Mouse (Mus musculus): Measurements from ENCODE around the gene Gm27029. TPM values are rescaled to one million over a fixed set of nuclear protein-coding genes. Genes with fewer than 3 reads are reported as not detected.
"Not testable (repeated sequence)": the region's sequence is repeated elsewhere in the genome, so short reads cannot be mapped to it uniquely, and the experiment has no call there.

Gm27029 gene
- total RNA-seq, 2 experiments from 2014 or later: 4.1 to 4.5 TPM

DNA sequence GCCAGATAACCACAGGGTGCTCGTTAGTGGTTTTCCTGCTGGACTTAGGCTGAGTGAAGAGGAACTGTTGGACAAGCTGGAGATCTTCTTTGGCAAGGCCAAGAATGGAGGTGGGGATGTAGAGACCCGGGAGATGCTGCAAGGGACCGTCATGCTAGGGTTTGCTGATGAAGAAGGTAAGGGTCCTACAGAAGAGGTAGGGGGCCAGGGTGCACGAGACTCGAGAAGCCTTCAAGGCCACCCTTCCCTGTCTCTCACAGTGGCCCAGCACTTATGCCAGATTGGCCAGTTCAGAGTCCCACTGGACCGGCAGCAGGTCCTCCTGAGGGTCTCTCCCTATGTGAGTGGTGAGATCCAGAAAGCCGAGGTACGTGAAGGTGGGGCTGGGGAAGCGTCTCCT, 33.0 kb upstream of the Gm27029 start:
- DNase-seq (ENCODE audit: low spot score in 2 of 2): no peak

DNA sequence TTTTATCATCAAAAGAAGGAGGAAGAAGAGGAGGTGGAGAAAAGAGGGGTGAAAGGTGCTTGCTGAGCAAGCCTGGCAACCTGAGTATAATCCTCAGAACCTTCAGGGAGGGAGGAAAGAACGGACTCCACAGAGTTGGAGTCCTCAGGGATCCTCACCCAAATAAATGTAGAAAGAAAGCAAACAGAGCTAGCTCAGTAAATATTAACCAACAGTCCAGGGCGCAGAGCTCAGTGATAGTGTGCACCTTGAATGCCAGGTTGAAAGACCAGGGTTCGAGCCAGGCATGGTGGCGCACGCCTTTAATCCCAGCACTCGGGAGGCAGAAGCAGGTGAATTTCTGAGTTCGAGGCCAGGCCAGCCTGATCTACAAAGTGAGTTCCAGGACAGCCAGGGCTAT, 31.0 kb upstream of the Gm27029 start:
- DNase-seq (ENCODE audit: low spot score in 2 of 2): no peak

DNA sequence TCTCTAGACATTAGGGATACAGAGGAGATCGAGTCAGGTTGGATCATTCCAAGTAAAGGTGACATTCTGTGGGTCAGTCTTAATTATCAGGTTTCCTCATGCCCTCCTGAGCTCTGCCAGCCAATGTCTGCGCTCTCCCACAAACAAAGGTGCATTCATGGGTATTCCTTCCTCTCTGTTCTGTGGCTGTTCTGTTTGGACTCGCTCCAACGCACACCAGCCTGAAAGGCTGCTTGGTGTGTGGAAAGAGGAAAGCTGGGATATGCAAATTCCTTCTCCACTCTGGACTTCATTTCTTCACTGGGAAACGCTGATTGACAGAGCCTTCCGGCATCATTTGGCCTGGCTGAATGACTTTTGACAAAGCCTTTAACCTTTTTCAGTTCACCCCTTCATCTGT, 30.1 kb upstream of the Gm27029 start:
- DNase-seq (ENCODE audit: low spot score in 2 of 2): no peak

DNA sequence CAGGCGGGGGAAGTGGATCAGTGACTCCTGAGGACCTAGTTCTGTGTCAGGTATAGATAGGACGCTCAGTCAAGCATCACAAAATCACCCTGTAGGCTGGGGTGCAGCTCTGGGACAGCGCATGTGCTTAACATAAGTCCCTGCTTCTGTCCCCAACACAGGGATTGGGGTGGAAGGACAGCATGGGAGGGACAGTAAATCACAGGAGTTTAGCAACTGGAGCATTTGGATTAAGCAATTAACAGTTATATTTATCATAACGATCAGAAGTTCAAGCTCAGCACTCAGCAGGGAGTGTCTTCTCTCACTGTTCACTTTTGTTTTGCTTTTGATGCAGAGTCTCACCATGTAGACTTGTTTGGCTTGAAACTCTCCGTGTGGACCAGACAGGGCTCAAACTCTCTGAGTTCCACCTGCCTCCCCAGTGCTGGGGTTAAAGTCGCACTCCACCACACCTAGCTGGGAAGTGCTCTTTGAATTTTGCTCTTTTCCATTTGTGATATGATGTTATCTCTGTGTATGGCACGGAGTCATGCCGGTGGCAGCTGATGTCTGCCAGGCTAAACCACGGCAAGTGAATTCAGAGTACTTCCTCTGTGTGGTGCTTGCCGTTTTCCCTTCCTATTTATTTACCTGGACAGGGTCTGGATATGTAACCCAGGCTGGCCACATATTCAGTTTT, 27.6 kb upstream of the Gm27029 start:
- DNase-seq (ENCODE audit: low spot score in 2 of 2): no peak

DNA sequence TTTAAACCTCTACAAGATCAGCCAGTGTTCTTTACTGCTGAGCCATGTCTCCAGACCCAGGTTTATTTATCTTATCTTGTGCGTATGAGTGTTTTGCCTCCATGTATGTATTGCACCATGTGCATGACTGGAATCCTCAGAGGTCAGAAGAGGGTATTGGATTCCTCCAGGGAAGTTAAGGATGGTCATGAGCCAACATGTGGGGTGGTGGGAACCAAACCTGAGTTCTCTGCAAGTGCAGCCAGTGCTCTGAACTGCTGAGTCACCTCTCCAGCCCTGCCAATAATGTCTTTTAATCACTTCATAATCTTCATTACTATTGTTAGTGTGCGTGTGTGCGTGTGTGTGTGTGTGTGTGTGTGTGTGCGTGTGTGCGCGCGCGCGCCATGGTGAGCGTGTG, 26.9 kb upstream of the Gm27029 start:
- no peak for DNase-seq (ENCODE audit: low spot score in 2 of 2)

DNA sequence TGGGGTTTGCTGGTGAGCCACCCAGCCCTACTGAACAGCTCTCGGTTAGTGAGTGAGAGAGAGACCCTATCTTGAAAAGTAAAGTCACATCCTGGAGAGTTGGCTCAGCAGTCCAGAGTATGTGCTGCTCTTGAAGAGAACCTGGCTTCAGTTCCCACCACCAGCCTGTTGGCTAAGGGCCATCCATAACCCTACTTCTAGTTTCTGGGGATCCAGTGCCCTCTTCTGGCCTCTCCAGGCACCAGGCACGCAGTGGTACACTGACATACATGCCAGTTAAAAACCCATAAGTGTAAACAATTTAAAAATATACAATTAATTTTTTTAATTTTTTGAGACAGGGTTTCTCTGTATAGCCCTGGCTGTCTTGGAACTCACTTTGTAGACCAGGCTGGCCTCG, 25.8 kb upstream of the Gm27029 start:
- no peak for DNase-seq (ENCODE audit: low spot score in 2 of 2)

DNA sequence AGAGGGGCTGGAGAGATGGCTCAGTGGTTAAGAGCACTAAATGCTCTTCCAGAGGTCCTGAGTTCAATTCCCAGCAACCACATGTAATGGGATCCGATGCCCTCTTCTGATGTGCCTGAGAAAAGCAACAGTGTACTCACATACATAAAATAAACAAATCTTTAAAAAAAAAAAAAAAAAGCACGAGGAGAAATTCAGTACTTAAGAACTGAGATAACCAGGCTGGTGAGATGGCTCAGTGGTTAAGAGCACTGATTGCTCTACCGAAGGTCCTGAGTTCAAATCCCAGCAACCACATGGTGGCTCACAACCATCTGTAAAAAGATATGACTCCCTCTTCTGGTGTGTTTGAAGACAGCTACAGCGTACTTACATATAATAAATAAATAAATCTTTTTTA, 25.0 kb upstream of the Gm27029 start:
- DNase-seq (ENCODE audit: low spot score in 2 of 2): not testable (repeated sequence)

DNA sequence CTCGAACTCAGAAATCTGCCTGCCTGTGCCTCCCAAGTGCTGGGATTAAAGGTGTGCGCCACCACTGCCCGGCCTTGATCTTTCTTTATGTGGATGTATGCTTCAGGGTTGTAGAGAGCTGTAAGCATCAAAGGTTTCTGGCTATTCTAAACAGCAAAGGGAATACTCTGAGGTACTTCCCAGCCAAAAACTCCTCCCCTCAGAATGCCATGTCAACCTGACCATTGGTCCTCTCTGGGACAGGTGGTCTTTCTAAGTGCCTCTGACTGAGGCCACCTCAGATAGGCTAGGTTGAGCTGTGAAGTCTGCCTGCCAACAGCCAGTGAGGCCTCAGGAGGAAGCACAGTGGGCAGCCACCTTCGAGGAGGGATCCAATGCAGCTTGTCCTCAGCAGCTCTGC, 24.3 kb upstream of the Gm27029 start:
- DNase-seq (ENCODE audit: low spot score in 2 of 2): no peak

DNA sequence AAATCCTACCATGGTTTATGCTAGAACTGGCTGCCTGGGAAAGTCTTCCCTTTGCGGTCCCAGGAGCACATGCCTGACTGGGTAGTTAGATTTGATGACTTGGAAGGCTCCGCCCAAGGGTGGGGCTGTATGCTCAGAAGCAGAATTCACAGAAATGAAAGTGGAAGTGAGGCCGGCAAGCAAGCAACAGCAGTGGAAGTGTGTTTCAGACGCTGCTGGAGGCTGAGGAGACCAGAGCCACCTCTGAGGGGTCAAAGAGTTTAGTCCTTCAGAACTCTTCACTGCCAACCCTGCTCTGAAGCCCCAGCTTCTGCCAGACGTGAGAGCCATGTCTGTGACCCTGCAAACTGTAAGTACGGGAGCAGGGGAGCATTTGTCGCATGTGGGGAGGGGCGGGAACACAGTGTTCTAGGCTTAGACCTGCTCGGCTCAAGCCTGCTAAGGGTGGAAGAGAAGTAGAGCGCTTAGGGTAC, 23.7 kb upstream of the Gm27029 start, which contains the start of gene Ifi35:
Ifi35 (plus strand) TSS at position 134 of the 473 bp plus-strand sequence.
- DNase-seq (ENCODE audit: low spot score in 2 of 2): no peak

DNA sequence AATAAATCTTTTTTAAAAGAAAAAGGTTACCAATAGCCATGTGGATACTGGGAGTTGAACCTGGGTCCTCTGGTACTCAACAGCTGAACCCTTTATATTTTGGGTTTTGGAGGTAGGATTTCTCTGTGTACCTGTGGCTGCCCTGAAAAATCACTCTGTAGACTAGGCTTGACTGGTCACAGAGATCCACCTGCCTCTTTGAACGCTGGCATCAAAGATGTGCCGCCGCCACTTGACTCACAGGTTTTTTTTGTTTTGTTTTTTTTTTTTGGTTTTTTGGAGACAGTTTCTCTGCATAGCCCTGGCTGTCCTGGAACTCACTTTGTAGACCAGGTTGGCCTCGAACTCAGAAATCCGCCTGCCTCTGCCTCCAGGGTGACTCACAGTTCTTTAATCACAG, 23.2 kb upstream of the Gm27029 start:
- DNase-seq (ENCODE audit: low spot score in 2 of 2): no peak

DNA sequence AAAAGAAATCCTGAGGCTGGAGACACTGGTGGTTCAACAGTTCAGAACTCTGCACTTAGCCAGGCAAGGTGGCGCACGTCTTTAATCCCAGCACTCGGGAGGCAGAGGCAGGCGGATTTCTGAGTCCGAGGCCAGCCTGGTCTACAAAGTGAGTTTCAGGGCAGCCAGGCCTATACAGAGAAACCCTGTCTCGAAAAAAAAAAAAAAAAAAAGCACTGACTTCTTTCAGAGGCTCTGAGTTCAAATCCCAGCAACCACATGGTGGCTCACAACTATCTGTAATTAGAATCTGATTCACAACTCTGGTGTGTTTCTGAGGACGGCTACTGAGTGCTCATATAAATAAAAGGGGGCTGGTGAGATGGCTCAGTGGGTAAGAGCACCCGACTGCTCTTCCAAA, 22.3 kb upstream of the Gm27029 start:
- DNase-seq (ENCODE audit: low spot score in 2 of 2): not testable (repeated sequence)

DNA sequence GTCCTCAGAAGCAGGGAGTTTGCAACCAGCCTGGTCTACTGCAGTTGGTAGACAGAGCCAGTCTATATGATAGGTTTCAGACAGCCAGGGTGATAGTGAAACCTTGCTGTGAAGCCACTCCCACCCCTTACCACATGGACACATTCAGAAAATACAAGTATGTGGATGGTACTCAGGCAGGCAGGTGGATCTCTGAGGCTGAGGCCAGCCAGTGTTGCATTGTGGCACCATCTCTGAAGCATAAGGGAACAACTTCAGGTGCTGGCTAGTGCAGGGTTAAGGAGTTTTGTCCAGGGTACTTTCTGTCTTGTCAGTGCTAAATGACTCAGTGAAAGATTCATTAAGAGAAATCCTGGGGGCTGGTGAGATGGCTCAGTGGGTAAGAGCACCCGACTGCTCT, 21.7 kb upstream of the Gm27029 start:
- no peak for DNase-seq (ENCODE audit: low spot score in 2 of 2)

DNA sequence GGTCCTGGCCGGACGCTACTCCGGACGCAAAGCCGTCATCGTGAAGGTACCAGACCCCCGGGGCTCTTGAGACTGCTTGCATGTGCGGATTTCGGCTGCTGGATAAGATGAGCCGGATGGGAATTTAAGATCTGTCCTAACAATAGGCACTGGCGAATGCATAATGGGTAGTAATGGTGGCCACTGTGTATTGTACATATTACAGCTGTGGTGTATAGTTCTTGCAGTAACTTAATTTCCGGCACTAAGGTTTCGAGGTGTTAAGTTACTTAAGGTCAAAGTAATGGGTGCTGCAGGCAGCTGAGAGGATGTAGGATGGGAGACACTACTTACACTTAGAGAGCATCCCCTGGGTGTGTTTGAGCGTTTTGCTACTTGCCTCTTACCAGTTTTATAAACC, 18.2 kb upstream of the Gm27029 start:
- DNase-seq (ENCODE audit: low spot score in 2 of 2): no peak

DNA sequence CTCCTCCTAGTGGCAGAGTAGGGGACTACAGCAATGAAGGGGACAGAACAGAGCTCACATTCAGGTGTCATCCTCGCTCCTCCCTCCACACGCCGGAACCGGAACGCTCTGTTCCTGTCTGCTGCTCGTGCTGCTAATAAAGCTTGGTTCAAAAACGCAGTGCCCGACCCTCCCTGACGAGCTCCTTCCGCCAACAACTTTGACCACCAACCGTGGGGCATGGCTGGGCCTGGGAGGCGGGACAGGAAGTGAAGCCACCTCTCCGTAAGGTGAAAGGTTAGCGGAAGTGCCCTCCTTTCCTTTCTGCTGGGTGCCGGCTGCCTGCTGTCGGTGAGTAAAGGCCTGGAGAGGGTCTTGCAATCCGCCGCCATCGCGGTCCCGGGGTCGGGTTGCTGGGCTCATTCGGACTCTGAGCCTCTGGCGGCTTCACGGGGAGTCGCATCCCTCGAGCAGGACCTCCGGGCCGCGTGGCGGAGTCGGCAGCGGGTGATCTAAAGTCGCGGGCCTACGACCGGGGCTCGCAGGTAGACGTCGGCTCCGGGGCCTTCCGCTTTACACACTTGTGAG, 17.6 kb upstream of the Gm27029 start, which contains the start of gene Rpl27:
Rpl27 (plus strand) TSS at position 172 of the 567 bp plus-strand sequence.
- DNase-seq (ENCODE audit: low spot score in 2 of 2): peak; percentile 96 to 97

DNA sequence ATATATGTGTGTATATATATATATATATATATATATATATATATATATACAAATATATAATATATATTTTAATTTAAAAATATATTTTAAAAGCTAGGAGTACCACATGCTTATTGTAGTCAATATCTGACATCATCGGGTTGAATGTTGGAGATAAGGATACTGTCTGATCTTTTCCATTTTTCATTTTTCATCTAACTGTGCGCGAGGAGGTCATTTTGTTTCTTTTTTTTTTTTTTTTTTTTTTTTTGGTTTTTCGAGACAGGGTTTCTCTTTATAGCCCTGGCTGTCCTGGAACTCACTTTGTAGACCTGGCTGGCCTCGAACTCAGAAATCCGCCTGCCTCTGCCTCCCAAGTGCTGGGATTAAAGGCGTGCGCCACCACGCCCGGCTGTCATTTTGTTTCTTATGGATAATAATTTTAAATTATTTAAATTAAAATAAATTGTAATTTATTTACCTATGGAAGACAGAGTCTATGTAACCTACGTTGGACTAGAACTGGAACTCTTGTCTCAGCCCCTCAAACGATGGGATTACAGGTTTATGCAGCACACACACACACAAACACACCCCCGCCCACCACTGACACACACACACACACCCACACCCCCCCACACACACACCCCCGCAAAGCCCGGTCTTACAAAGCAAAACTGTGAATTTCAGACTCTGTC, 17.0 kb upstream of the Gm27029 start:
- DNase-seq (ENCODE audit: low spot score in 2 of 2): not testable (repeated sequence)

DNA sequence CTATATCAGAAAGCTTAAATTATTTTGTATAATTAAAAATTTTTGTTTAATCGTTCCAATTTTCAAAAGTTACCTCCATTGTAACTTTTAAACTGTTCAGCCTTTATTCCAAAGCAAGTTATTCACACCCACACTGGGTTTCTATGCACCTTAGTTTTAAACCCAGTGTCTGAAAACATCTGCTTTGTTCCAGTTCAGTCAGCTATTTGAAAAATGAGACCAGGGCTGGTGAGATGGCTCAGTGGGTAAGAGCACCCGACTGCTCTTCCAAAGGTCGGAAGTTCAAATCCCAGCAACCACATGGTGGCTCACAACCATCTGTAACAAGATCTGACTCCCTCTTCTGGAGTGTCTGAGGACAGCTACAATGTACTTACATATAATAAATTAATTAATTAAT, 13.4 kb upstream of the Gm27029 start:
- not testable (repeated sequence) for DNase-seq (ENCODE audit: low spot score in 2 of 2)

DNA sequence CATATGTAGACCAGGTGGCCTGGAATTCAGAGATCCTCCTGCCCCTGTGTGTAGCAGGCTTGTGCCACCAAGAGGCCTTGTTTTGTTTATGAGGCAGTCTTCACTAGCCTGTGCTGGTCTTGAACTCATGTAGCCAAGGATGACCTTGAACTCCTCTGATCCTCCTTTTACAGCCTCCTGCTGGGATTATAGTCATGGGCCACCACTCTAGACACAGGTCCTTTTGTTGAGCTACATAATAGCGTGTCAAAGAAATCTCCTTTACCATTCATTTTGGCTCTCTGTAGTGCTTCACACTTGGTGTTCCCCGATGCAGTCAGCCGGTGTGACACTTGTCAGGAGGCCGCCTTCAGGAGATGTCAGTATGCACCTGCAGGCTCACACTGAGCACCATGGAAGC, 12.3 kb upstream of the Gm27029 start:
- DNase-seq (ENCODE audit: low spot score in 2 of 2): no peak

DNA sequence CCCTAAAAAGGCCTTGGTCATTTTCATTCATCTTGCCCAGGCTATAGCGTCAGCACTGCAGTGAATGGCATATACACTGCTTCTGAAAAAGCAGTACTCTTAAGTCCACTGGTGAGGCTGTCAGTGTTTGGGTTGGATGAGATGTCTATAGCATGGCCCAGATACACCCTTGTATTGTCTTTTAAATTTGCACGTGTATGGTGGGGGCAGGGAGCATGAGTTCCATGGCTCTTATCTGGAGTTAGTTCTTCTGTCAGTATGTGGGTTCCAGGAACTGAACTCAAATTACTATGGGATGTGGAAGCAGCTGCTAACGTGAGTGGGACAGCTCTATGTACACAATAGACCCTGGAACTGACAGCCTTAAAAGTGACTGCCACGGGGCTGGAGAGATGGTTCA, 11.2 kb upstream of the Gm27029 start:
- DNase-seq (ENCODE audit: low spot score in 2 of 2): no peak

DNA sequence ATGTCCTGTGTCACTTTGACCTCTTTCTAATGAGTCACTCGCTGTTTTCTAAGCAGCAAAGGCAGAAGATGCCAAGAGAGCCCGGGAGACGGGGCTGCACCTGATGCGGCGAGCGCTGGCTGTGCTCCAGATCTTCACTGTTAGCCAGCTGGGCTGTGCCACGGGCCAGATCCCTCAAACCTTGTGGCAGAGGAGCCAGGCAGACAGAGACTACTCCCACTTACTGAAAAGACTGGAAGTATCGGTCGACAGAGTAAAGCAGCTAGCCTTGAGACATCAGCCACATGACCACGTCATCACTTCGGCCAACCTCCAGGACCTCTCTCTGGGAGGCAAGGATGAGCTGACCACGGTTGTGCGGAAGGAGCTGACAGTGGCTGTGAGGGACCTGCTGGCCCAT, 8.8 kb upstream of the Gm27029 start:
- no peak for DNase-seq (ENCODE audit: low spot score in 2 of 2)

DNA sequence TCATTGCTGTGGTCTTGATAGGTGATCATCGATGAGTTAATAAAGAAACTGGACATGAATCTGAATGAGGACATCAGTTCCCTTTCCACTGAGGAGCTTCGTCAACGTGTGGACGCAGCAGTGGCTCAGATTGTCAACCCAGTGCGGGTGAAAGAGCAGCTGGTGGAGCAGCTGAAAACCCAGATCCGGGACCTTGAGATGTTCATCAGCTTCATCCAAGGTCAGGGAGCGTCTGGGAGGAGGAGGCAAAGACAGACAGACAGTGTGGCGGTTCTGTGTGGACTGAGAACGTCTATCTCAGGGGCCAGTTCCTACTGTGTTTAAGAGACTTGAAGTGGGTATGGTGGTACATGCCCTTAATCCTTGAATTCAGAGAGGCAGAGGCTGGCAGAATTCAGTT, 6.7 kb upstream of the Gm27029 start:
- no peak for DNase-seq (ENCODE audit: low spot score in 2 of 2)

DNA sequence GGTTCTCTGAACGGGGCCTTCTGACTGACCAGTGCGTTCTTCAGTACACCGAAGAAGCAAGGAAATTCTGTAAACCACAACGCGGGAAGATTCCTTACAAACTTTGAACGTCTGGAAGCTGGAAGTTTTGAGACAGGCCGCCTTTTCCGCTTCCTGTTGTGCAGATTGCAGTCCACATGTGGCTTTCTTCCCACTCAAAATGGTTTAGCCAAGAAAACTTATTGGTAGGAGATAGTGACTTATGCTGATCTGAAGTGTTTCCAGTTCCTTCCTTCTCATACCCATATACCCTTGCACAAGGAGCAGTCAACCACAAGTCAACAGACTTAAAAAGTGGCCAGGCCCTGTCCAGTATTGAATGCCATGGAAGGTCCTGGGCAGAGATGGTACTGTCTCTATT, 1.6 kb upstream of the Gm27029 start:
- no peak for DNase-seq (ENCODE audit: low spot score in 2 of 2)
